Mouse (Mus musculus) v-Abl transformed pro-B cells (cell line): ENCODE results near the gene Htr1d.

ENCODE experiments used
- in situ Hi-C, 2 experiments: fragments of 400-800 bp; cut with MboI; formaldehyde crosslinking; loops; one replicate each; pipeline ENCODE4 v1.15.1; 2025; ENCODE audit not compliant: unreplicated experiment in 2 of 2

The Htr1d gene

GRCm38 (mm10) chr4:136449795-136450194, 26.5 kb downstream of the Htr1d start:
- in situ Hi-C loops: loop anchor here in 1 of 2 experiments (5.0 to 25.0 kb wide), 4 partner anchors 173 to 638 kb away; partner anchors contain the start of genes Ephb2 and Lactbl1

GRCm38 (mm10) chr4:136450271-136450670, 26.9 kb downstream of the Htr1d start:
- in situ Hi-C loops: loop anchor here in 1 of 2 experiments (5.0 to 10.0 kb wide), 2 partner anchors 172 to 195 kb away; partner anchors contain the start of gene Lactbl1

- in situ Hi-C loops: loop anchor here in 1 of 2 experiments (5.0 to 10.0 kb wide), 2 partner anchors 171 to 197 kb away; partner anchors contain the start of gene Lactbl1
Measured at GRCm38 (mm10) chr4:136451564-136451963, 28.2 kb downstream of the Htr1d start.

- in situ Hi-C loops: loop anchor here in 1 of 2 experiments (5.0 to 10.0 kb wide), 2 partner anchors 170 to 197 kb away; partner anchors contain the start of gene Lactbl1
Measured at GRCm38 (mm10) chr4:136452286-136452685, 29.0 kb downstream of the Htr1d start.

- in situ Hi-C loops: loop anchor here in 1 of 2 experiments (5.0 to 10.0 kb wide), 2 partner anchors 170 to 198 kb away; partner anchors contain the start of gene Lactbl1
Measured at GRCm38 (mm10) chr4:136452792-136453191, 29.5 kb downstream of the Htr1d start.

GRCm38 (mm10) chr4:136454850-136455260, 31.5 kb downstream of the Htr1d start:
- in situ Hi-C loops: loop anchor here (5.0 to 10.0 kb wide), 3 partner anchors 72 to 200 kb away; partner anchors contain the start of gene Lactbl1 (in 2 of the 2)

- in situ Hi-C loops: loop anchor here (5.0 to 10.0 kb wide), 3 partner anchors 71 to 202 kb away; partner anchors contain the start of gene Lactbl1 (in 1 of the 2)
Measured at GRCm38 (mm10) chr4:136456516-136457218, 33.3 kb downstream of the Htr1d start.

- in situ Hi-C loops: loop anchor here (5.0 to 10.0 kb wide), 3 partner anchors 69 to 203 kb away; partner anchors contain the start of gene Lactbl1 (in 1 of the 2)
Measured at GRCm38 (mm10) chr4:136458276-136458675, 35.0 kb downstream of the Htr1d start.

- in situ Hi-C loops: loop anchor here (5.0 to 10.0 kb wide), 3 partner anchors 68 to 204 kb away; partner anchors contain the start of gene Lactbl1 (in 1 of the 2)
Measured at GRCm38 (mm10) chr4:136459210-136459609, 35.9 kb downstream of the Htr1d start.

- in situ Hi-C loops: loop anchor here in 1 of 2 experiments (5.0 kb wide), 1 partner anchor 51 kb away; no protein-coding TSS in a partner anchor
Measured at GRCm38 (mm10) chr4:136461206-136461605, 37.9 kb downstream of the Htr1d start.

- in situ Hi-C loops: loop anchor here in 1 of 2 experiments (5.0 kb wide), 1 partner anchor 51 kb away; no protein-coding TSS in a partner anchor
Measured at GRCm38 (mm10) chr4:136461761-136462085, 38.4 kb downstream of the Htr1d start.

GRCm38 (mm10) chr4:136462086-136462838, 38.9 kb downstream of the Htr1d start, which contains the start of gene 6030445D17Rik:
Gene 6030445D17Rik (plus strand): TSS chr4:136462250.
- in situ Hi-C loops: loop anchor here in 1 of 2 experiments (5.0 kb wide), 1 partner anchor 50 kb away; no protein-coding TSS in a partner anchor

- in situ Hi-C loops: loop anchor here in 1 of 2 experiments (5.0 kb wide), 1 partner anchor 49 kb away; no protein-coding TSS in a partner anchor
Measured at GRCm38 (mm10) chr4:136462839-136463178, 39.5 kb downstream of the Htr1d start.

- in situ Hi-C loops: loop anchor here in 1 of 2 experiments (5.0 kb wide), 1 partner anchor 49 kb away; no protein-coding TSS in a partner anchor
Measured at GRCm38 (mm10) chr4:136463436-136463835, 40.1 kb downstream of the Htr1d start.

GRCm38 (mm10) chr4:136466226-136466625, 42.9 kb downstream of the Htr1d start:
- in situ Hi-C loops: no loop called here

- in situ Hi-C loops: no loop called here
Measured at GRCm38 (mm10) chr4:136468553-136469327, 45.4 kb downstream of the Htr1d start.

GRCm38 (mm10) chr4:136469371-136469903, 46.1 kb downstream of the Htr1d start, which contains the start of gene Luzp1:
Gene Luzp1 (plus strand): TSS chr4:136469761.
- in situ Hi-C loops: no loop called here

GRCm38 (mm10) chr4:136469941-136470346, 46.6 kb downstream of the Htr1d start:
- in situ Hi-C loops: no loop called here

GRCm38 (mm10) chr4:136470347-136471071, 47.2 kb downstream of the Htr1d start:
- in situ Hi-C loops: no loop called here
